Mouse (Mus musculus): ENCODE data around the gene Kank3. TPM values are rescaled to one million over a fixed set of nuclear protein-coding genes. Genes with fewer than 3 reads are reported as not detected.
A peak's percentile ranks its signal among the peaks of the same experiment; 100 is the strongest.

Gene Kank3
- 23.0 and 25.1 TPM in 2 replicates for polyA plus RNA-seq (2014; fragmentation: Nextera tagmentation; extraction: Ambion mirVana)

- ATAC-seq (ENCODE audit: insufficient number of reproducible peaks, low FRiP score, low TSS enrichment, low read depth), result peak; percentile 97
- no peaks in the 10 kb centered on the region; the same call in 1 of the 2 replicates for H3K9me3 ChIP-seq (ENCODE audit: control insufficient read depth, low read length)
- peak; percentile 96 for DNase-seq (ENCODE audit: low spot score)
- peak within 1 kb of the TSS; percentile 48 for H3K4me3 ChIP-seq (ENCODE audit: low read depth, low read length)
- H3K27me3 ChIP-seq (ENCODE audit: control insufficient read depth, insufficient read depth, low read length), result no peaks in the 10 kb centered on the region; the same call in 1 of the 2 replicates
- peak within 1 kb of the TSS; percentile 45 for H3K9ac ChIP-seq (ENCODE audit: low read length)
- no peak within 1 kb of the TSS for H3K27ac ChIP-seq (replicated peaks; ENCODE audit: low read depth, low read length)
- H3K36me3 ChIP-seq (ENCODE audit: control insufficient read depth, insufficient read depth, low read length), result no peaks in the 10 kb centered on the region
- 1% methylated on average over 36 of the region's 36 CpGs for WGBS
- H3K4me1 ChIP-seq (ENCODE audit: control insufficient read depth, insufficient read depth, low read length), result no peaks in the 10 kb centered on the region
- H3K4me2 ChIP-seq (ENCODE audit: low read depth, severe bottlenecking), result peak within 1 kb of the TSS; percentile 69
Observed at GRCm38 (mm10) chr17:33810334-33811141, at the start of gene Kank3. Gene Kank3 (plus strand): TSS chr17:33810519.

- H3K4me1 ChIP-seq (ENCODE audit: control insufficient read depth, insufficient read depth, low read length), result no peaks in the 10 kb centered on the region
- no peaks in the 10 kb centered on the region for H3K36me3 ChIP-seq (ENCODE audit: control insufficient read depth, insufficient read depth, low read length)
- no peak overlapping the region for H3K9ac ChIP-seq (ENCODE audit: low read length)
- H3K27ac ChIP-seq (replicated peaks; ENCODE audit: low read depth, low read length), result no peak overlapping the region
- H3K4me2 ChIP-seq (ENCODE audit: low read depth, severe bottlenecking), result no peak overlapping the region
- ATAC-seq (ENCODE audit: insufficient number of reproducible peaks, low FRiP score, low TSS enrichment, low read depth) (no peak), DNase-seq (ENCODE audit: low spot score) (no peak)
- no peaks in the 10 kb centered on the region for H3K9me3 ChIP-seq (ENCODE audit: control insufficient read depth, low read length)
- no peaks in the 10 kb centered on the region for H3K27me3 ChIP-seq (ENCODE audit: control insufficient read depth, insufficient read depth, low read length)
- H3K4me3 ChIP-seq (ENCODE audit: low read depth, low read length), result no peak overlapping the region
- 73% methylated on average over 3 of the region's 3 CpGs for WGBS
Observed at GRCm38 (mm10) chr17:33766389-33766788, 43.9 kb upstream of the Kank3 start.

DNA sequence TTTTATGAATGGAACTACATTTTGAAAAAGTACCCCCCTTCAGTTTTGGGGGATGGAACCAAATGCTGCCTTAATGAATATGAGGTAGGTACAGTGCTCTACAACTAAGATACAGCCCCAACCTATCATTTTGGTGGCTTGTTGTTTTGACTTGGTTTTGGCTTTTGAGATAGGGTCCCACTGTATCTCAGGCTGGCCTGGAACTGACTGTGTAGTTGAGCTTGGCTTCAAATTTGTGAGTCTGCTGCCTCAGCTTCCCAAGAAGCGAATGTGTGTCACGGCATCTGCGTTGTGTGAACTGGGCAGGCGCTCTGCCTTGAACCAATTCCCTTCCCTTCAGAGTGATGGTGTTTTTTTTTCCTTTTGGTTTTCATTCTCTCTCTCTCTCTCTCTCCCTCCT is 38.7 kb upstream of the Kank3 start:
- no peak overlapping the region for H3K4me2 ChIP-seq (ENCODE audit: low read depth, severe bottlenecking)
- no peak overlapping the region for H3K4me3 ChIP-seq (ENCODE audit: low read depth, low read length)
- no peaks in the 10 kb centered on the region for H3K4me1 ChIP-seq (ENCODE audit: control insufficient read depth, insufficient read depth, low read length)
- no peaks in the 10 kb centered on the region for H3K9me3 ChIP-seq (ENCODE audit: control insufficient read depth, low read length)
- ATAC-seq (ENCODE audit: insufficient number of reproducible peaks, low FRiP score, low TSS enrichment, low read depth) (no peak), DNase-seq (ENCODE audit: low spot score) (no peak)
- H3K36me3 ChIP-seq (ENCODE audit: control insufficient read depth, insufficient read depth, low read length), result peaks cover 7% of the 10 kb centered on the region; the same call in 1 of the 2 replicates
- no peaks in the 10 kb centered on the region for H3K27me3 ChIP-seq (ENCODE audit: control insufficient read depth, insufficient read depth, low read length)
- H3K9ac ChIP-seq (ENCODE audit: low read length), result no peak overlapping the region
- H3K27ac ChIP-seq (replicated peaks; ENCODE audit: low read depth, low read length), result no peak overlapping the region
- 92% methylated on average over 4 of the region's 4 CpGs for WGBS

DNA sequence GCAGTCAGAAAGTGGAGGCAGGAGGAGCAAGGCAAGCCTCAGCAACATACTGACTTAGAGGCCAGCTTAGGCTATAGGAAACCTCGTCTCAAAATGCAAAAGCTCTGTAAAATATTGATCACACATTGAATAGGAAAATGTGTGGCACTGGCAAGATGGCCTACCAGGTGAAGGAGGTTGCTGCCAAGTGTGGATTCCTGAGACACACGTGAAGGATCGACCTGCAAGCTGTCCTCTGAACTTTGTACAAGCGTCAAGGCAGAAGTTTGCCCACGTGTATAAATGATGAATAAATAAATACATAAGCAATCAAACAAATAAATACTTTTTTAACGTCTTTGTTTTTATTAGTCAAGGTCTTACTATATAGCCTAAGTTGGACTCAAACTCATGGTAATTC is 36.9 kb upstream of the Kank3 start:
- 82% methylated on average over 6 of the region's 6 CpGs for WGBS
- no peak overlapping the region for H3K27ac ChIP-seq (replicated peaks; ENCODE audit: low read depth, low read length)
- H3K9me3 ChIP-seq (ENCODE audit: control insufficient read depth, low read length), result no peaks in the 10 kb centered on the region
- ATAC-seq (ENCODE audit: insufficient number of reproducible peaks, low FRiP score, low TSS enrichment, low read depth) (no peak), DNase-seq (ENCODE audit: low spot score) (no peak)
- H3K9ac ChIP-seq (ENCODE audit: low read length), result no peak overlapping the region
- peaks cover 14% of the 10 kb centered on the region; the same call in 1 of the 2 replicates for H3K36me3 ChIP-seq (ENCODE audit: control insufficient read depth, insufficient read depth, low read length)
- peaks cover 4% of the 10 kb centered on the region for H3K4me1 ChIP-seq (ENCODE audit: control insufficient read depth, insufficient read depth, low read length)
- H3K4me3 ChIP-seq (ENCODE audit: low read depth, low read length), result no peak overlapping the region
- no peaks in the 10 kb centered on the region for H3K27me3 ChIP-seq (ENCODE audit: control insufficient read depth, insufficient read depth, low read length)
- H3K4me2 ChIP-seq (ENCODE audit: low read depth, severe bottlenecking), result no peak overlapping the region

DNA sequence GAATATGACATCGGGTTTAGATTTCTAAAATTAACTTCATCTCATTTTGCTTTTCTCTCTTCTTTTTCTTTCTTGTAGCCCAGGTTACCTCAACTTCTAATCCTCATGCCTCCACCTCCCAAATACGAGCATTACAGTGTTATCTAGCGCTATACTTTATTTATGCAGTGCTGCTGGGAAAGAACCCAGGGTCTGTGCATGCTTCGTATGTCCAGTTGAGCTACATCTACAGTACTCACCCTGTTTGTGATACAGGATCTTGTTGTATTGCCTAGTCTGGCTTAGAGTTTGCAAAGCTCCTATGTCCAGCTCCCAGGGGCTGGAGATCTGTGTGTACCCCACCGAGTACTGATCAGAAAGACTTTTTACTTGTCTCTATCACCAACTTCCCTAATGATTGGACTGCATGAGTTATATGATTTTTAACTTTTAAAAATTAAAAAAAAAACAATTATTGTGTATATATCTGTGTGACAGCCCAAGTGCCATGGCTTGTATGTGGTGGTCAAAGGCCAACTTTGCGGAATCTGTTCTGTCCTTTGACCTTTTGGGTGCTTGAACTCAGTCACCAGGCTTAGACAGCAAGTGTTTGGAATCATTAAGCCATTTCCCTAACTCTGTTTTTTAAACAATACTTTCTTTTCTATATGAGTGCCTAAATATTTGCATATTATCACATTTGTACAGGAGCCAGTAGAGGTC is 36.3 kb upstream of the Kank3 start:
- no peaks in the 10 kb centered on the region for H3K27me3 ChIP-seq (ENCODE audit: control insufficient read depth, insufficient read depth, low read length)

DNA sequence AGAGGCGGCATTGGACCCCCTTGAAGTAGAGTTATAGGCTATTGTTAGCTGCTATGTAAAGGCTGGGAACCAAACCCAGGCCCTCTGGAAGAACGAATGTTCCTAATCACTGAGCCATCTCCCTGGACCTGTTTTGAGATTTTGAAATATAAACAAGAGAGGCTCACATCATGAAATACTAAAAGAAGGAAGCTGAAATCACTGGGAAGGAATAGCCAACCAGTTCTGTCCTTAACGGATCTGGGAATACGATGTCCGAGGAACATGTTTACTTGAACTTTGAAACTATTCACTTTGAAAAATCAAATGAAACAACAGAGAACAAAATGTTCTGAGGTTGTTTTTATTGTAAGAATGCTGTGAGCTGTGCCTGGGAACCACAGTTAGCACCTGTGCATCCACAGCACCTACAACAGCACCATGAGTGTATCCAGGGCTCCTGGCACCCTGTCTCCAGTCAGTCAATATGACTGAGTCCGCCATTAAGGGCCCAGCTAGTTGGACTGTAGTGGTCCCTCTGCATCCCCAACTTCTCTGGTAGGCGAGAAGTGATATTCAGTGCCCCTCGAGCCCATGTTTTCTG is 35.7 kb upstream of the Kank3 start:
- Histone ChIP-seq H3K9me3 (ENCODE audit: control insufficient read depth, low read length) (no peaks in the 10 kb centered on the region), H3K36me3 (ENCODE audit: control insufficient read depth, insufficient read depth, low read length) (peaks cover 14% of the 10 kb centered on the region; the same call in 1 of the 2 replicates), H3K4me3 (ENCODE audit: low read depth, low read length) (no peak overlapping the region), H3K4me1 (ENCODE audit: control insufficient read depth, insufficient read depth, low read length) (peaks cover 10% of the 10 kb centered on the region), H3K27ac (replicated peaks; ENCODE audit: low read depth, low read length) (no peak overlapping the region), H3K9ac (ENCODE audit: low read length) (no peak overlapping the region), H3K27me3 (ENCODE audit: control insufficient read depth, insufficient read depth, low read length) (no peaks in the 10 kb centered on the region), H3K4me2 (ENCODE audit: low read depth, severe bottlenecking) (no peak overlapping the region)
- ATAC-seq (ENCODE audit: insufficient number of reproducible peaks, low FRiP score, low TSS enrichment, low read depth) (no peak), DNase-seq (ENCODE audit: low spot score) (no peak)
- 92% methylated on average over 8 of the region's 8 CpGs for WGBS

More for the DNA sequence above, 36.3 kb upstream of the Kank3 start:
- no peak for ATAC-seq (ENCODE audit: insufficient number of reproducible peaks, low FRiP score, low TSS enrichment, low read depth)
- 92% methylated on average over 6 of the region's 6 CpGs for WGBS
- no peak for DNase-seq (ENCODE audit: low spot score)
- peaks cover 10% of the 10 kb centered on the region for H3K4me1 ChIP-seq (ENCODE audit: control insufficient read depth, insufficient read depth, low read length)
- no peak overlapping the region for H3K27ac ChIP-seq (replicated peaks; ENCODE audit: low read depth, low read length)
- H3K4me2 ChIP-seq (ENCODE audit: low read depth, severe bottlenecking), result no peak overlapping the region
- no peak overlapping the region for H3K4me3 ChIP-seq (ENCODE audit: low read depth, low read length)
- H3K9ac ChIP-seq (ENCODE audit: low read length), result no peak overlapping the region
- peaks cover 14% of the 10 kb centered on the region; the same call in 1 of the 2 replicates for H3K36me3 ChIP-seq (ENCODE audit: control insufficient read depth, insufficient read depth, low read length)
- H3K9me3 ChIP-seq (ENCODE audit: control insufficient read depth, low read length), result no peaks in the 10 kb centered on the region

DNA sequence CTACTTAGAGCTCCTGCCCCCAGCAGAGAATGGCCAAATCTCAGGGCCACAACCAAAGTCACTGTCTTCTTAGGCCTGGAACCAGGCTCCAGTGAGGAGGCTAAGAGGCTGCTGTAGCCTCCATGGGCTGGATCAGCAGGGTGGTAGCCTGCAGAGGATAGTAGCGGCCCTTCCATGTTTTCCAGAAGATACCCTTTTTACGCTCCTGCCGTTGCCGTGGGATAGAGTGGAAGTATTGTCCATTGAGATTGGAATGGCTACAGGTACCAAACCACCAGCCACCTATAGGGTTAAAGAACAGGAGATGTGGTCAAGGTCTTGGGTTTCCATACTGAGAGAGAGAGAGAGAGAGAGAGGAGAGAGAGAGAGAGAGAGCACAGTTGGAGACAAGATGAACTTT is 35.0 kb upstream of the Kank3 start:
- Histone ChIP-seq H3K9ac (ENCODE audit: low read length) (no peak overlapping the region), H3K36me3 (ENCODE audit: control insufficient read depth, insufficient read depth, low read length) (peaks cover 14% of the 10 kb centered on the region; the same call in 1 of the 2 replicates), H3K27me3 (ENCODE audit: control insufficient read depth, insufficient read depth, low read length) (no peaks in the 10 kb centered on the region), H3K4me1 (ENCODE audit: control insufficient read depth, insufficient read depth, low read length) (peaks cover 11% of the 10 kb centered on the region), H3K27ac (replicated peaks; ENCODE audit: low read depth, low read length) (no peak overlapping the region), H3K9me3 (ENCODE audit: control insufficient read depth, low read length) (no peaks in the 10 kb centered on the region), H3K4me2 (ENCODE audit: low read depth, severe bottlenecking) (no peak overlapping the region), H3K4me3 (ENCODE audit: low read depth, low read length) (no peak overlapping the region)
- DNase-seq (ENCODE audit: low spot score), result no peak
- WGBS, result 98% methylated on average over 4 of the region's 4 CpGs
- ATAC-seq (ENCODE audit: insufficient number of reproducible peaks, low FRiP score, low TSS enrichment, low read depth), result no peak

DNA sequence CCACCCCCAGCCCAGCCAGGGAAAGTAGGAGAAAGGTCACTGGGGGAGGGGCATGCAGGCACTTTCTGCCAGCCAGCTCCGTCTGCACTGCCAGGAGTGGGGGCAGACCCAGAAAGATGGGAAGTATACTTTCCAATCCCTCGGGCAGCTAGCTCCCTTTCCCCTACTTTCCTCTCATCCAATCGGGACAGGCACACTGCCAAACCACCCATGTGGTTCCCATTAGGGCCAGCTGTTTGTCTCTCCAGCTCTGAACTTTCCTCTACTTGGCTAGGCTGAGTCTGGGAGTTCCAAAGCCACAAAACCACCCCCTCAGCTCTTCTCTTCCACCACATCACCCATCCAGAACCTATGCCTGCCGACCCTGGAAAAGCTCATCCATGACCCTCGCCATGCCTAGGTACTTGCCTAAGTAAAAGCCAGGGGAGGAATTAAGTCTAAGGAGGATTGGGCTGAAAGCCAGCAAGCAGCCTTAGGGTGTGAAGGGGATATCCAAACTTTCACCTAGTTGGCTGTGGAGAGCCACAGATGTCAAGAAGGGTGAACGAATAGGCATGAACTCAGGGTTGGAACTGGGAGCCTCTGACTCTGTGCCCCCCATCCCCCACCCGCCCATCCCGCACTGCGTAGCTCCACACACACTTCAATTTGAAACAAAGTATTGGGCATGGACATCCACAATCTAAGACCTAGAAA is 30.9 kb upstream of the Kank3 start:
- Histone ChIP-seq H3K27me3 (ENCODE audit: control insufficient read depth, insufficient read depth, low read length) (no peaks in the 10 kb centered on the region), H3K4me1 (ENCODE audit: control insufficient read depth, insufficient read depth, low read length) (peaks cover 23% of the 10 kb centered on the region), H3K27ac (replicated peaks; ENCODE audit: low read depth, low read length) (peak overlapping the region; percentile 95), H3K36me3 (ENCODE audit: control insufficient read depth, insufficient read depth, low read length) (peaks cover 14% of the 10 kb centered on the region; the same call in 1 of the 2 replicates), H3K9ac (ENCODE audit: low read length) (peak overlapping the region; percentile 51), H3K4me3 (ENCODE audit: low read depth, low read length) (peak overlapping the region; percentile 11; the same call in 1 of the 2 replicates), H3K4me2 (ENCODE audit: low read depth, severe bottlenecking) (peak overlapping the region; percentile 60), H3K9me3 (ENCODE audit: control insufficient read depth, low read length) (no peaks in the 10 kb centered on the region)
- peak; percentile 91 for DNase-seq (ENCODE audit: low spot score)
- peak; percentile 91 for ATAC-seq (ENCODE audit: insufficient number of reproducible peaks, low FRiP score, low TSS enrichment, low read depth)
- 29% methylated on average over 9 of the region's 9 CpGs for WGBS

Data from limb, embryonic 11.5 days (tissue).